Mouse (Mus musculus) ES-E14 (cell line): ENCODE measurements around the gene Gprc5d.

Experiments
- CHD2 ChIP-seq: IDR thresholded peaks from 2 replicates; pipeline ENCODE4 v1.6.1; 2014; ENCODE audit warnings: mild to moderate bottlenecking, low read depth, low read length, inconsistent platforms
- HCFC1 ChIP-seq: IDR thresholded peaks from 2 replicates; pipeline ENCODE4 v1.6.1; 2012; ENCODE audit warnings: low read length, inconsistent platforms, borderline replicate concordance; ENCODE audit not compliant: insufficient read depth
- MAFK ChIP-seq: IDR thresholded peaks from 2 replicates; pipeline ENCODE4 v1.6.1; 2014; ENCODE audit warnings: mild to moderate bottlenecking, low read depth, low read length, inconsistent platforms; ENCODE audit not compliant: insufficient read depth
- ZC3H11A ChIP-seq: IDR thresholded peaks from 2 replicates; pipeline ENCODE4 v1.6.1; 2012; ENCODE audit warnings: low read depth, mild to moderate bottlenecking, inconsistent platforms, low read length, borderline replicate concordance
- ZNF384 ChIP-seq: IDR thresholded peaks from 2 replicates; pipeline ENCODE4 v1.6.1; 2012; ENCODE audit warnings: low read depth, low read length, inconsistent platforms

GRCm38 (mm10) chr6:135165706-135166105 lies 47.6 kb upstream of the Gprc5d start:
- no peak for TF ChIP-seq ZC3H11A
- no peak for TF ChIP-seq ZNF384
- no peak for TF ChIP-seq MAFK
- no peak for TF ChIP-seq HCFC1
- no peak for TF ChIP-seq CHD2
